ENCODE assay signal across 26 mouse cellular contexts in genomic region chr4:141332258-141332657, GRCm38 (mm10). TPM values are rescaled to one million over a fixed set of nuclear protein-coding genes. Genes with fewer than 3 reads are reported as not detected.
DNase-seq lines count a peak whose midpoint lies in the region; ATAC-seq lines count a peak whose summit lies in the region.
"Had no signal": no experiment of that assay in that cellular context is flagged by ENCODE, and none has a peak within 500 bp of the region (broad histone marks: within the 10 kb centered on the region; RNA-seq: fewer than 3 reads in every experiment).

No protein-coding gene starts in this region.

- H3K4me2 ChIP-seq in limb, embryonic 15.5 days, result no peak overlapping the region
- H3K4me2 ChIP-seq: embryonic facial prominence, embryonic 13.5 days; forebrain, embryonic 15.5 days; heart, embryonic 13.5 days; hindbrain, embryonic 14.5 days had no signal

- no peaks in the 10 kb centered on the region for H3K9me3 ChIP-seq in limb, embryonic 15.5 days
- H3K9me3 ChIP-seq in limb, embryonic 10.5 days (replicated peaks), result no peaks in the 10 kb centered on the region
- H3K9me3 ChIP-seq: embryonic facial prominence, embryonic 13.5 days; forebrain, embryonic 15.5 days; G1E; heart, embryonic 10.5 days; heart, embryonic 13.5 days had no signal

- H3K4me3 ChIP-seq in limb, embryonic 15.5 days, result no peak overlapping the region
- no peak overlapping the region for H3K4me3 ChIP-seq in limb, embryonic 10.5 days
- H3K4me3 ChIP-seq: embryonic facial prominence, embryonic 13.5 days; forebrain, embryonic 15.5 days; heart, adult 2 months; heart, embryonic 10.5 days; heart, embryonic 13.5 days had no signal

- 48% methylated on average over 7 of the region's 7 CpGs for WGBS in limb, embryonic 15.5 days
- WGBS in limb, embryonic 10.5 days, result 78% methylated on average over 7 of the region's 7 CpGs

- peaks cover 58% of the 10 kb centered on the region for H3K4me1 ChIP-seq in limb, embryonic 15.5 days
- H3K4me1 ChIP-seq in limb, embryonic 10.5 days, result peaks cover 64% of the 10 kb centered on the region

- H3K36me3 ChIP-seq in limb, embryonic 15.5 days, result no peaks in the 10 kb centered on the region
- peaks cover 9% of the 10 kb centered on the region for H3K36me3 ChIP-seq in limb, embryonic 10.5 days
- H3K36me3 ChIP-seq: embryonic facial prominence, embryonic 13.5 days; forebrain, embryonic 15.5 days; G1E had no signal

- ATAC-seq in limb, embryonic 15.5 days (ENCODE audit: insufficient number of reproducible peaks, low FRiP score, low TSS enrichment, low read depth), result no peak
- ATAC-seq: forebrain, embryonic 15.5 days; hindbrain, postnatal 0 days; inflammation-experienced regulatory T-cells, adult 6 months had no signal

- H3K27me3 ChIP-seq in limb, embryonic 15.5 days, result no peaks in the 10 kb centered on the region
- H3K27me3 ChIP-seq in limb, embryonic 10.5 days (ENCODE audit: low read depth, poor library complexity, severe bottlenecking), result no peaks in the 10 kb centered on the region
- H3K27me3 ChIP-seq: embryonic facial prominence, embryonic 13.5 days; forebrain, embryonic 15.5 days; heart, embryonic 13.5 days had no signal

- no peak overlapping the region for H3K9ac ChIP-seq in limb, embryonic 15.5 days
- H3K9ac ChIP-seq: embryonic facial prominence, embryonic 13.5 days; forebrain, embryonic 15.5 days; heart, embryonic 13.5 days; hindbrain, embryonic 14.5 days had no signal

- peak overlapping the region; percentile 23; the same call in 1 of the 2 replicates for H3K27ac ChIP-seq in limb, embryonic 15.5 days
- H3K27ac ChIP-seq in limb, embryonic 10.5 days, result no peak overlapping the region
- H3K27ac ChIP-seq: embryonic facial prominence, embryonic 13.5 days; forebrain, embryonic 15.5 days; heart, adult 2 months; heart, embryonic 13.5 days; hindbrain, embryonic 14.5 days; hindbrain, postnatal 0 days had no signal

- no peak for DNase-seq in limb, embryonic 10.5 days (ENCODE audit: low spot score)
- DNase-seq in 3134 (ENCODE audit: extremely low read depth, insufficient read length, low spot score), result peak; percentile 53
- peak; percentile 66 for DNase-seq in 3T3-L1 (ENCODE audit: low read depth, low spot score)
- no peak for DNase-seq in urinary bladder, postnatal 10 days (ENCODE audit: low spot score)
- DNase-seq in retina, embryonic 14.5 days (ENCODE audit: low spot score), result no peak
- DNase-seq: adrenal gland, adult 2 months; adrenal gland, postnatal 14 days; B cell, adult 2 months; cerebellum, adult 11 months; cerebellum, adult 2 months; cerebellum, adult 9-11 months; cerebellum, postnatal 25 days; gastrocnemius, postnatal 10 days; gastrocnemius, postnatal 36 days; heart, adult 2 months; heart, postnatal 14 days; heart, postnatal 4 days had no signal

RNA-seq across cellular contexts. Expression of gene Epha2, which starts 31.2 kb away (rescaled TPM):
- 6.2 and 6.5 TPM in 2 replicates for polyA plus RNA-seq in limb, embryonic 15.5 days (2015; fragmentation: Nextera tagmentation; extraction: Ambion mirVana)
- 4.6 and 5.6 TPM in 2 replicates for polyA plus RNA-seq in limb, embryonic 10.5 days (2016; fragmentation: Nextera tagmentation; extraction: Ambion mirVana)
- polyA plus RNA-seq: G1E; inflammation-experienced regulatory T-cells, adult 6 months had no signal

RNA-seq across cellular contexts. Expression of gene Fam131c, which starts 35.8 kb away (rescaled TPM):
- polyA plus RNA-seq in limb, embryonic 15.5 days (2015; fragmentation: Nextera tagmentation; extraction: Ambion mirVana), result 1.6 and 1.9 TPM in 2 replicates
- polyA plus RNA-seq in limb, embryonic 10.5 days (2016; fragmentation: Nextera tagmentation; extraction: Ambion mirVana), result 0.14 and 0.29 TPM in 2 replicates
- polyA plus RNA-seq: G1E; inflammation-experienced regulatory T-cells, adult 6 months had no signal

Comparison
In these comparisons a context has a peak if more than half of its experiments do, and no peak if none do; other contexts are left out.
1. DNase-seq: peak in 3134 (single experiment) and 3T3-L1 (single experiment); none in limb, embryonic 10.5 days (single experiment), urinary bladder, postnatal 10 days (single experiment) and retina, embryonic 14.5 days (single experiment).